Mouse (Mus musculus): Measurements from ENCODE around the gene Gm973. TPM values are rescaled to one million over a fixed set of nuclear protein-coding genes. Genes with fewer than 3 reads are reported as not detected.

The Gm973 gene
- polyA plus RNA-seq, 1 experiment from 2014 or later: not detected

GRCm38 (mm10) chr1:59573843-59574242, 57.8 kb downstream of the Gm973 start:
- Histone ChIP-seq H3K27me3 (ENCODE audit: insufficient read depth, low read length) (no peaks in the 10 kb centered on the region), H3K9me3 (ENCODE audit: low read depth, low read length) (no peaks in the 10 kb centered on the region), H3K4me1 (ENCODE audit: insufficient read depth) (peaks cover 6% of the 10 kb centered on the region; the same call in 1 of the 2 replicates), H3K9ac (no peak overlapping the region), H3K27ac (ENCODE audit: low read depth) (no peak overlapping the region), H3K4me3 (ENCODE audit: low read depth, low read length) (no peak overlapping the region), H3K4me2 (no peak overlapping the region), H3K36me3 (ENCODE audit: insufficient read depth) (no peaks in the 10 kb centered on the region)
- 76% methylated on average over 3 of the region's 3 CpGs for WGBS
- no peak for DNase-seq
- TF ChIP-seq CTCF (IDR thresholded peaks at IDR 0.05; ENCODE audit: low read depth): no peak
- 0 out of 2 replicates have a peak, but pooled peaks have one; percentile 14 for ATAC-seq (ENCODE audit: insufficient read depth)

GRCm38 (mm10) chr1:59574262-59575187, 58.5 kb downstream of the Gm973 start:
- no peak overlapping the region for H3K9ac ChIP-seq
- peaks cover 11% of the 10 kb centered on the region for H3K4me1 ChIP-seq (ENCODE audit: insufficient read depth)
- no peaks in the 10 kb centered on the region for H3K36me3 ChIP-seq (ENCODE audit: insufficient read depth)
- H3K27me3 ChIP-seq (ENCODE audit: insufficient read depth, low read length): no peaks in the 10 kb centered on the region
- peak overlapping the region; percentile 47 for H3K4me2 ChIP-seq
- no peak overlapping the region for H3K27ac ChIP-seq (ENCODE audit: low read depth)
- DNase-seq (no peak), ATAC-seq (ENCODE audit: insufficient read depth) (no peak)
- peak overlapping the region; percentile 2; the same call in 1 of the 2 replicates for H3K4me3 ChIP-seq (ENCODE audit: low read depth, low read length)
- no peaks in the 10 kb centered on the region for H3K9me3 ChIP-seq (ENCODE audit: low read depth, low read length)
- no peak for TF ChIP-seq CTCF (IDR thresholded peaks at IDR 0.05; ENCODE audit: low read depth)
- WGBS: 44% methylated on average over 21 of the region's 21 CpGs

- 20% methylated on average over 4 of the region's 4 CpGs for WGBS
- H3K27ac ChIP-seq (ENCODE audit: low read depth): no peak overlapping the region
- H3K9me3 ChIP-seq (ENCODE audit: low read depth, low read length): no peaks in the 10 kb centered on the region
- no peaks in the 10 kb centered on the region for H3K27me3 ChIP-seq (ENCODE audit: insufficient read depth, low read length)
- no peaks in the 10 kb centered on the region for H3K36me3 ChIP-seq (ENCODE audit: insufficient read depth)
- ATAC-seq (ENCODE audit: insufficient read depth) (no peak), DNase-seq (peak; percentile 34)
- no peak overlapping the region for H3K4me2 ChIP-seq
- H3K4me3 ChIP-seq (ENCODE audit: low read depth, low read length): no peak overlapping the region
- H3K4me1 ChIP-seq (ENCODE audit: insufficient read depth): peaks cover 19% of the 10 kb centered on the region
- H3K9ac ChIP-seq: no peak overlapping the region
- TF ChIP-seq CTCF (IDR thresholded peaks at IDR 0.05; ENCODE audit: low read depth): no peak
Observed at GRCm38 (mm10) chr1:59578770-59579169, 62.7 kb downstream of the Gm973 start.

- peak overlapping the region; percentile 28 for H3K4me2 ChIP-seq
- TF ChIP-seq CTCF (IDR thresholded peaks at IDR 0.05; ENCODE audit: low read depth): no peak
- peak overlapping the region; percentile 84 for H3K27ac ChIP-seq (ENCODE audit: low read depth)
- no peaks in the 10 kb centered on the region for H3K9me3 ChIP-seq (ENCODE audit: low read depth, low read length)
- no peak for ATAC-seq (ENCODE audit: insufficient read depth)
- no peak overlapping the region for H3K9ac ChIP-seq
- WGBS: 8% methylated on average over 5 of the region's 5 CpGs
- peaks cover 19% of the 10 kb centered on the region for H3K4me1 ChIP-seq (ENCODE audit: insufficient read depth)
- no peak overlapping the region for H3K4me3 ChIP-seq (ENCODE audit: low read depth, low read length)
- no peaks in the 10 kb centered on the region for H3K27me3 ChIP-seq (ENCODE audit: insufficient read depth, low read length)
- DNase-seq: peak; percentile 58
- no peaks in the 10 kb centered on the region for H3K36me3 ChIP-seq (ENCODE audit: insufficient read depth)
Observed at GRCm38 (mm10) chr1:59579327-59579726, 63.3 kb downstream of the Gm973 start.

- peak; percentile 90 for ATAC-seq (ENCODE audit: insufficient read depth)
- Histone ChIP-seq H3K4me3 (ENCODE audit: low read depth, low read length) (no peak overlapping the region), H3K27ac (ENCODE audit: low read depth) (peak overlapping the region; percentile 84), H3K9me3 (ENCODE audit: low read depth, low read length) (no peaks in the 10 kb centered on the region), H3K36me3 (ENCODE audit: insufficient read depth) (no peaks in the 10 kb centered on the region), H3K27me3 (ENCODE audit: insufficient read depth, low read length) (no peaks in the 10 kb centered on the region), H3K4me1 (ENCODE audit: insufficient read depth) (peaks cover 13% of the 10 kb centered on the region), H3K4me2 (peak overlapping the region; percentile 28), H3K9ac (no peak overlapping the region)
- TF ChIP-seq CTCF (IDR thresholded peaks at IDR 0.05; ENCODE audit: low read depth): no peak
- WGBS: 5% methylated on average over 8 of the region's 8 CpGs
- peak; percentile 81 for DNase-seq
Observed at GRCm38 (mm10) chr1:59580131-59580751, 64.2 kb downstream of the Gm973 start.

- peak; percentile 40 for TF ChIP-seq CTCF (IDR thresholded peaks at IDR 0.05; ENCODE audit: low read depth)
- peaks cover 13% of the 10 kb centered on the region for H3K4me1 ChIP-seq (ENCODE audit: insufficient read depth)
- DNase-seq (peak; percentile 34), ATAC-seq (ENCODE audit: insufficient read depth) (no peak)
- no peaks in the 10 kb centered on the region for H3K9me3 ChIP-seq (ENCODE audit: low read depth, low read length)
- no peaks in the 10 kb centered on the region for H3K36me3 ChIP-seq (ENCODE audit: insufficient read depth)
- no peak overlapping the region for H3K9ac ChIP-seq
- H3K4me3 ChIP-seq (ENCODE audit: low read depth, low read length): no peak overlapping the region
- no peak overlapping the region for H3K4me2 ChIP-seq
- H3K27ac ChIP-seq (ENCODE audit: low read depth): peak overlapping the region; percentile 84; the same call in 1 of the 2 replicates
- 57% methylated on average over 3 of the region's 3 CpGs for WGBS
- H3K27me3 ChIP-seq (ENCODE audit: insufficient read depth, low read length): no peaks in the 10 kb centered on the region
Observed at GRCm38 (mm10) chr1:59580880-59581279, 64.8 kb downstream of the Gm973 start.
